Mouse (Mus musculus) G1E (cell line): ENCODE results near the gene Tor1a.

Source experiments
- CTCF ChIP-seq: IDR thresholded peaks from 2 replicates; pipeline ENCODE4 v1.5.1; 2012; ENCODE audit warnings: low read depth, low read length, inconsistent platforms, mixed read lengths
- GATA1 ChIP-seq: IDR thresholded peaks from 2 replicates; pipeline ENCODE4 v1.6.1; 2012; ENCODE audit warnings: borderline replicate concordance, low read length, inconsistent platforms, mixed read lengths
- TAL1 ChIP-seq: conservative IDR thresholded peaks from 2 replicates; pipeline ENCODE4 v1.6.1; 2012; ENCODE audit warnings: low read depth, low read length, inconsistent platforms, mixed read lengths

- TF ChIP-seq CTCF (no peak), GATA1 (no peak), TAL1 (no peak)
These were observed 45.8 kb upstream of the Tor1a start for GRCm38 (mm10) chr2:31013371-31014120.
